Mouse (Mus musculus): ENCODE measurements around the gene Asic5.

The Asic5 gene

GRCm38 (mm10) chr3:81981990-81982389 lies at the start of gene Asic5:
Gene Asic5 (plus strand): TSS chr3:81982290.
- DNase-seq (ENCODE audit: low read depth, low spot score) = no peak

- no peak for DNase-seq (ENCODE audit: low read depth, low spot score)
Measured at GRCm38 (mm10) chr3:81933348-81933747, 48.7 kb upstream of the Asic5 start.

GRCm38 (mm10) chr3:81938924-81939323 lies 43.2 kb upstream of the Asic5 start:
- DNase-seq (ENCODE audit: low read depth, low spot score) = no peak

- DNase-seq (ENCODE audit: low read depth, low spot score) = no peak
Measured at GRCm38 (mm10) chr3:81942341-81942740, 39.7 kb upstream of the Asic5 start.

- DNase-seq (ENCODE audit: low read depth, low spot score) = no peak
Measured at GRCm38 (mm10) chr3:81943097-81943496, 39.0 kb upstream of the Asic5 start.

GRCm38 (mm10) chr3:81944851-81945393 lies 37.2 kb upstream of the Asic5 start:
- DNase-seq (ENCODE audit: low read depth, low spot score) = no peak

GRCm38 (mm10) chr3:81949048-81949447 lies 33.0 kb upstream of the Asic5 start:
- no peak for DNase-seq (ENCODE audit: low read depth, low spot score)

- no peak for DNase-seq (ENCODE audit: low read depth, low spot score)
Measured at GRCm38 (mm10) chr3:81951785-81952184, 30.3 kb upstream of the Asic5 start.

GRCm38 (mm10) chr3:81957484-81957883 lies 24.6 kb upstream of the Asic5 start:
- no peak for DNase-seq (ENCODE audit: low read depth, low spot score)

- DNase-seq (ENCODE audit: low read depth, low spot score) = no peak
Measured at GRCm38 (mm10) chr3:81961336-81961735, 20.8 kb upstream of the Asic5 start.

GRCm38 (mm10) chr3:81963768-81964167 lies 18.3 kb upstream of the Asic5 start:
- no peak for DNase-seq (ENCODE audit: low read depth, low spot score)

GRCm38 (mm10) chr3:81964596-81964995 lies 17.5 kb upstream of the Asic5 start:
- no peak for DNase-seq (ENCODE audit: low read depth, low spot score)

GRCm38 (mm10) chr3:81975607-81976006 lies 6.5 kb upstream of the Asic5 start:
- no peak for DNase-seq (ENCODE audit: low read depth, low spot score)

- no peak for DNase-seq (ENCODE audit: low read depth, low spot score)
Measured at GRCm38 (mm10) chr3:81976102-81976501, 6.0 kb upstream of the Asic5 start, which contains the start of gene Tdo2. Gene Tdo2 (minus strand): TSS chr3:81976202.

GRCm38 (mm10) chr3:81981576-81981975 lies 514 bp upstream of the Asic5 start:
- no peak for DNase-seq (ENCODE audit: low read depth, low spot score)

- no peak for DNase-seq (ENCODE audit: low read depth, low spot score)
Measured at GRCm38 (mm10) chr3:81983120-81983895, 1.2 kb downstream of the Asic5 start.

GRCm38 (mm10) chr3:81985100-81985499 lies 3.0 kb downstream of the Asic5 start:
- DNase-seq (ENCODE audit: low read depth, low spot score) = no peak

GRCm38 (mm10) chr3:81986103-81986502 lies 4.0 kb downstream of the Asic5 start:
- DNase-seq (ENCODE audit: low read depth, low spot score) = no peak

- no peak for DNase-seq (ENCODE audit: low read depth, low spot score)
Measured at GRCm38 (mm10) chr3:81987628-81988027, 5.5 kb downstream of the Asic5 start.

- DNase-seq (ENCODE audit: low read depth, low spot score) = no peak
Measured at GRCm38 (mm10) chr3:81989692-81990141, 7.6 kb downstream of the Asic5 start.

- no peak for DNase-seq (ENCODE audit: low read depth, low spot score)
Measured at GRCm38 (mm10) chr3:81990531-81990930, 8.4 kb downstream of the Asic5 start.

GRCm38 (mm10) chr3:81995371-81995770 lies 13.3 kb downstream of the Asic5 start:
- no peak for DNase-seq (ENCODE audit: low read depth, low spot score)

- DNase-seq (ENCODE audit: low read depth, low spot score) = peak; percentile 27
Measured at GRCm38 (mm10) chr3:81995988-81996387, 13.9 kb downstream of the Asic5 start.
